Mouse (Mus musculus) neural tube, embryonic 15.5 days (tissue): ENCODE results near the gene Fgfr2. TPM values are rescaled to one million over a fixed set of nuclear protein-coding genes. Genes with fewer than 3 reads are reported as not detected.

Experiments
- ATAC-seq: fragments of 200-750 bp; cut with Nextera tagmentation; 2 replicates; pipeline ENCODE4 v1.8.0; 2017; ENCODE audit warnings: mild to moderate bottlenecking, moderate TSS enrichment, moderate library complexity; ENCODE audit not compliant: low FRiP score
- H3K27ac ChIP-seq: fragments of 300-500 bp; sonication (generic); replicated peaks from 2 replicates; pipeline ENCODE4 v1.5.1; 2015; ENCODE audit warnings: mild to moderate bottlenecking, inconsistent platforms
- H3K27me3 ChIP-seq: fragments of 300-500 bp; sonication (generic); replicated peaks from 2 replicates; pipeline ENCODE4 v1.6.1; 2015; ENCODE audit warnings: inconsistent platforms
- H3K36me3 ChIP-seq: fragments of 300-500 bp; sonication (generic); 2 replicates; pipeline ENCODE4 v1.6.1; 2015; ENCODE audit warnings: inconsistent platforms
- H3K4me1 ChIP-seq: fragments of 300-500 bp; sonication (generic); 2 replicates; pipeline ENCODE4 v1.6.1; 2015; ENCODE audit warnings: inconsistent platforms
- H3K4me2 ChIP-seq: fragments of 300-500 bp; sonication (generic); 2 replicates; pipeline ENCODE4 v1.6.1; 2015; ENCODE audit warnings: inconsistent platforms, mild to moderate bottlenecking, moderate library complexity
- H3K4me3 ChIP-seq: fragments of 300-500 bp; sonication (generic); replicated peaks from 2 replicates; pipeline ENCODE4 v1.5.1; 2015; ENCODE audit warnings: mild to moderate bottlenecking, inconsistent platforms
- H3K9ac ChIP-seq: fragments of 300-500 bp; sonication (generic); replicated peaks from 2 replicates; pipeline ENCODE4 v1.6.1; 2015; ENCODE audit warnings: mild to moderate bottlenecking, inconsistent platforms
- H3K9me3 ChIP-seq: fragments of 300-500 bp; sonication (generic); replicated peaks from 2 replicates; pipeline ENCODE4 v1.6.1; 2016; ENCODE audit warnings: inconsistent platforms
- WGBS: fragments of 180-500 bp; shearing (Covaris S2); methylation state at CpG from one replicate; pipeline ENCODE4 v1.1.7; 2015; ENCODE audit warnings: mixed read lengths; 5-methylcytosine and 5-hydroxymethylcytosine counted together
- polyA plus RNA-seq: library from polyadenylated mRNA; unstranded; fragments of >200 nt; fragmentation: Nextera tagmentation; extraction: Ambion mirVana; gene quantifications from 2 replicates; pipeline ENCODE4 v1.2.1, GENCODE M21; 2015

The Fgfr2 gene
- polyA plus RNA-seq, 1 experiment from 2014 or later: 21.2 TPM

DNA sequence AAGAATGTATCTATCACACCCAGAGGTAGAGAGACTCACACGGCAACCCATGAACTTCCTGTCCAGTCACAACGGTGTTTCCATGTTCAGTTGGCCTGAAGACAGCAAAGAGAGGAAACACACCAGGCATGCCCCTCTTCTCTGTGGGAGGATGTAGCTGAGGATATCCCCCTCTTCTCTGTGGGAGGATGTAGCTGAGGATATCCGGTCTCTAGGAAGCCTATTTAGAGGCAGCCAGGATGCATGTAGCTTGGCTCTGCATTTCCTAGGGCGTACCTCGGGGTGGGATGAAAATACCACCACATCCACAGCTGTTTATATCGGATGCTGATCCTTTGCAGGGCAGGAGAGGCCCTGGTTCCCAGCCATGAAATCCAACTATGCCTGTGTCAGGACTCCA is 877.4 kb downstream of the Fgfr2 start:
- WGBS: 90% methylated on average over 6 of the region's 6 CpGs
- Histone ChIP-seq H3K27me3 (no peaks in the 10 kb centered on the region), H3K4me1 (peaks cover 23% of the 10 kb centered on the region), H3K27ac (no peak overlapping the region), H3K36me3 (peaks cover 7% of the 10 kb centered on the region), H3K4me3 (no peak overlapping the region), H3K9ac (no peak overlapping the region), H3K4me2 (no peak overlapping the region), H3K9me3 (no peaks in the 10 kb centered on the region)
- no peak for ATAC-seq

DNA sequence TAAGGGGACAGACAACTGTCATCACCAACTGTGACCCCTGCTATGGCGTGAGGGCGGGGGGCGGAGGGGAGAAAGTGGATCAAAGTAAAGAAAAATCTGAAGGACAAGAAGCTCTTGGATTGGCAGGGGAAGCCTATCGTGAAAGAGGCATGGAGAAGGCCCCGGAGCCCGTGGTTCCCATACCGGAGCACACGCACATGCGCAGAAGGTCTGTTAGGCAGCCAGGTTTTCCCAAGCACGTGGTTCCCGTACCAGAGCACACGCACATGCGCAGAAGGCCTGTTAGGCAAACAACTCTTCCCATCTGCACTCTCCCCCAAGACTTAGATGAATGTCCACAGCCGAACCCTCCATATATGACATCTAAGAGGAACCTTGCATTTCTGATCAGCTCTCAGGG is 878.5 kb downstream of the Fgfr2 start:
- Histone ChIP-seq H3K27me3 (no peaks in the 10 kb centered on the region), H3K4me2 (no peak overlapping the region), H3K9me3 (no peaks in the 10 kb centered on the region), H3K27ac (no peak overlapping the region), H3K36me3 (peaks cover 7% of the 10 kb centered on the region), H3K4me1 (peaks cover 23% of the 10 kb centered on the region), H3K4me3 (no peak overlapping the region), H3K9ac (no peak overlapping the region)
- 92% methylated on average over 14 of the region's 14 CpGs for WGBS
- ATAC-seq: no peak

DNA sequence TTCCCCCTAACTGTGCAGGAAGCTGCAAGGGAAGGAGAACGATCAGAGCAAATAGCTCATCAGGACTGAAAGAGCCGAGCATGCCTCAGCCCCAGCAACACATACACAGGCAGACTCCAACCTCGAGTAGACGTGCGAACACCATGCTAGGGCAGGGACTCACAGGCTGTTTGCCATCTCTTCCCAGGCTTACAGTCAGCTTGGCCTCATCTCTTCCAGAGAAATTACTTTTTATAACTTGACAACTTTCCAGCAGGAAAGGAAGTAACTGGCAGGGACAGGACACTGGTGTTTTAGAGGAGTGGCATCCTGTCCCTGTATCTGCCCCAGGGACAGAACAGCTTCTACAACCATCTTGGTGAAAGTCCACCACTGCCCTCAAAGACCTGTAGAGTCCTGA is 879.9 kb downstream of the Fgfr2 start:
- Histone ChIP-seq H3K9ac (no peak overlapping the region), H3K4me1 (peaks cover 17% of the 10 kb centered on the region), H3K9me3 (no peaks in the 10 kb centered on the region), H3K4me2 (no peak overlapping the region), H3K27me3 (no peaks in the 10 kb centered on the region), H3K27ac (no peak overlapping the region), H3K36me3 (peaks cover 12% of the 10 kb centered on the region), H3K4me3 (no peak overlapping the region)
- 86% methylated on average over 5 of the region's 5 CpGs for WGBS
- no peak for ATAC-seq

DNA sequence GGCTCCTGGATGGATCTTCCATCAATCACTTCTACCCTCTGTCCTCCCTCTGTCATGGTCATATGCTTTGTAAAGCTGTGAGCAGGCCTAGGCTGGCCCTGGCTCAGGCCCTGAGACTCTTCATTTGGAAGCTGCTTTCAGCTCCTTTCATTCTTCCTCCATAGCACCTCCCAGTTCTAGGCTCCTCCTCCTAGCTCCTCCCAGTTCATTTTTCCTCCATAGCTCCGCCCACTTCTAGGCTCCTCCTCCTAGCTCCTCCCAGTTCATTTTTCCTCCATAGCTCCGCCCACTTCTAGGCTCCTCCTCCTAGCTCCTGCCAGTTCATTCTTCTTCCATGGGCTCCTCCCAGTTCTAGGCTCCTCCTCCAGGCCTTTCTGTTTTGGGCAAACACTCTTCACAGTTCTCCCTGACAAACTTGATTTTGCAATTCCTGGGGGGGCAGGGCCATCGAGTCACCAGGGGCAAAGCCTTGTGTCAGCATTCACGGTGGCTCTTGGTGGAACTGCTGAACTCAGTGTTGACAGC is 880.5 kb downstream of the Fgfr2 start:
- H3K9me3 ChIP-seq: no peaks in the 10 kb centered on the region
- peaks cover 12% of the 10 kb centered on the region for H3K4me1 ChIP-seq
- no peaks in the 10 kb centered on the region for H3K27me3 ChIP-seq
- no peak overlapping the region for H3K4me3 ChIP-seq
- H3K36me3 ChIP-seq: peaks cover 18% of the 10 kb centered on the region
- H3K4me2 ChIP-seq: no peak overlapping the region
- WGBS: 56% methylated on average over 4 of the region's 4 CpGs
- ATAC-seq: no peak
- no peak overlapping the region for H3K9ac ChIP-seq
- no peak overlapping the region for H3K27ac ChIP-seq

DNA sequence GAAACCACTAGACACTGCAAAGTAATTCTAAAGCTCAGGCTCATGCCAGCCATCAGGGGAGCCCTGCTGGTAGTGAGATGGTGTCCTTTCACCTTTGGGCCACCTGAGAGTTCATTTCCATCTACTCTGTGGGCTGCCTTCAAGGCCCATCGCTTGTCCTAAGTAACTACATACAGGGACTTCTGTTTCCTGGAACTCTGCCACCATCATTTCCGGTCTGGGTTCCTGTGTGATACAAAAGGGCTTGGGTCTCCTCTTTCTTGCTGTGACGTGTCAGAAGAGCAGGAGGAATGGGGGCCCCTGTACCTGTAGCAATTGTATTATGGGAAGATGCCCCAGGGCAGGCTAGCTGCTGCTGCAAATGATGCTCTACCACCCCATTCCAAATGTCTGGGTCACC is 884.2 kb downstream of the Fgfr2 start:
- WGBS: 89% methylated on average over 3 of the region's 3 CpGs
- Histone ChIP-seq H3K9ac (no peak overlapping the region), H3K36me3 (peaks cover 20% of the 10 kb centered on the region), H3K4me3 (no peak overlapping the region), H3K27me3 (no peaks in the 10 kb centered on the region), H3K4me2 (no peak overlapping the region), H3K9me3 (no peaks in the 10 kb centered on the region), H3K27ac (no peak overlapping the region), H3K4me1 (no peaks in the 10 kb centered on the region)
- ATAC-seq: no peak

DNA sequence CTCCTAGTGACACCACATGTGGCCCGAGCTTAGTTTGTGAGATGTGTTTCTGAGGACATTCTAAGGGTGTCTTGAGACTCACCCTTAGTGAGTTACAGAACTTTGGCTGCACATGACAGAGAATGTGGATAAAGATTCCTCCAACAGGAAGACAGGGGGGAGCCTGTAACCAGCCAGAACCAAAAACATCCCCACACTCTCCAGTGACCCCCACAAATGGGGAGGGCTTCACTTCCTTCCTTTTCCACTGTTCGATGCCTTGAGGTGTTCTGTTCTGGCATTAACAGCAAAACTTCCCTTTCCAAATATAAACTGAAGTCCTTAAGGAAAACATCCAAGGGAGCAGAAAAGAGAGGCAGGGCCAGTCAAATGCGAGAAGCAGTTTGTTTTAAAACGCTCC is 886.0 kb downstream of the Fgfr2 start:
- H3K36me3 ChIP-seq: peaks cover 20% of the 10 kb centered on the region
- WGBS: 87% methylated on average over 4 of the region's 4 CpGs
- H3K9me3 ChIP-seq: no peaks in the 10 kb centered on the region
- H3K4me1 ChIP-seq: no peaks in the 10 kb centered on the region
- no peaks in the 10 kb centered on the region for H3K27me3 ChIP-seq
- no peak for ATAC-seq
- no peak overlapping the region for H3K4me2 ChIP-seq
- H3K27ac ChIP-seq: no peak overlapping the region
- no peak overlapping the region for H3K4me3 ChIP-seq
- no peak overlapping the region for H3K9ac ChIP-seq

DNA sequence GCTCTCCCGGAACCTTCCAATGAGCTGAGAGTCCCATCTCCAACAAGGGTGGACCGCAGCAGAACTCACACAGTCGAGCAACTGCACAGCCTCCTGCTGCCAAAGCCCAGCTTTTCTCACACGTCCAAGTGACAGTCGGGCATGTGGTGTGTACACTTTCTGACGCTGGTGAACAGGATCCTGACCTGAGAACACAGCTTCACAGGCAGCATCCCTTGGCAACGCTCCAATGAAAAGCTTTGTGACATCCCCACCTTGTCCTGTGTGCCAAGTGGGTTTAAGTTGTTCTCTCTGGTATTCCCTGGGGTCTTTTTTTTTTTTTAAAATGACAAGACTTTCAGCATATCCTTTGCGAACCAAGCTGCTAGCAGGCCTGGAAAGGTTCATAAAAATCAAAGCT is 886.4 kb downstream of the Fgfr2 start:
- no peak for ATAC-seq
- H3K9ac ChIP-seq: no peak overlapping the region
- no peak overlapping the region for H3K4me3 ChIP-seq
- no peak overlapping the region; the same call in 1 of the 2 replicates for H3K27ac ChIP-seq
- H3K36me3 ChIP-seq: peaks cover 20% of the 10 kb centered on the region
- WGBS: 79% methylated on average over 8 of the region's 8 CpGs
- H3K27me3 ChIP-seq: no peaks in the 10 kb centered on the region
- no peaks in the 10 kb centered on the region for H3K4me1 ChIP-seq
- H3K9me3 ChIP-seq: no peaks in the 10 kb centered on the region
- H3K4me2 ChIP-seq: no peak overlapping the region

DNA sequence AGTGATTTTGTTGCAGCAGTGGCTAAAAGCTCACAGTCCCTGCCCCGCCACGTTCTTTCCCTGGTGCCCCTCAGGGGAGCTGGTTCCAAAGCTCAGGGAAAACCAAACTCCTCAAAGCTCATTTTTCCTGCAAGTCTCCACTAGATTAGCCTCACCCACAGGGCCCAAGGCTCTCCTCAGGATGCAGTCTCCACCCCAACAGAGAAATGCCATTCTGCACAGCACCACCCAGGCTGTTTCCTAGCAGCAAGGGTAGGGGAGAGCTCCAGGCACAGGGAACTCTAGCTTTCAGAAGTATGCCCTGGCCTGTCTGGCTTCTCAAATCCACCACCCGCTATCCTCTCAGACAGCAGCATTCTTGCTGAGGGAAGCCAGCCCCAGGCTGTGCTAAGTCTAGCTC is 888.9 kb downstream of the Fgfr2 start:
- H3K4me2 ChIP-seq: no peak overlapping the region
- H3K36me3 ChIP-seq: peaks cover 14% of the 10 kb centered on the region
- no peaks in the 10 kb centered on the region for H3K9me3 ChIP-seq
- WGBS: 68% methylated on average over 3 of the region's 3 CpGs
- no peaks in the 10 kb centered on the region for H3K4me1 ChIP-seq
- H3K4me3 ChIP-seq: no peak overlapping the region
- ATAC-seq: no peak
- no peak overlapping the region for H3K9ac ChIP-seq
- H3K27ac ChIP-seq: no peak overlapping the region
- H3K27me3 ChIP-seq: no peaks in the 10 kb centered on the region

DNA sequence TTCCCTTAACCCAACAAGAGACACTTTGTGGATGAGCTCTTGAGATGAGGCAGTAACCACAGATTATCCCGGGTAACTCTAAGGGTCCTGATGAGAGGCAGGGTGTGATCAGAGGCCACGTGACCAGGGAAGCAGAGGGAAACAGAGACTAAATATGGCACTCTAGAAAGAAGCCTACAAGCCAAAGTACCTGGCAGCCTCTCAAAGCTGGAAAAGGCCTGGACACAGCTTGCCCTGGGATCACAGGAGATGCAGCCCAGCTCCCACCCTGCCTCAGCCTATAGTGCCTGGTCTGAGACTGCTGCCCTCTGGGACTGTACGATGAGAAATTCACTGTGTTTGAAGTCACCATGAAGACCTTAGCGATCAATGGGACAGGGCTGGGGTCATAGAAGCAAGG is 889.4 kb downstream of the Fgfr2 start:
- 82% methylated on average over 4 of the region's 4 CpGs for WGBS
- Histone ChIP-seq H3K36me3 (peaks cover 12% of the 10 kb centered on the region), H3K9ac (no peak overlapping the region), H3K27ac (no peak overlapping the region), H3K4me2 (no peak overlapping the region), H3K27me3 (no peaks in the 10 kb centered on the region), H3K4me3 (no peak overlapping the region), H3K9me3 (no peaks in the 10 kb centered on the region), H3K4me1 (no peaks in the 10 kb centered on the region)
- ATAC-seq: no peak

DNA sequence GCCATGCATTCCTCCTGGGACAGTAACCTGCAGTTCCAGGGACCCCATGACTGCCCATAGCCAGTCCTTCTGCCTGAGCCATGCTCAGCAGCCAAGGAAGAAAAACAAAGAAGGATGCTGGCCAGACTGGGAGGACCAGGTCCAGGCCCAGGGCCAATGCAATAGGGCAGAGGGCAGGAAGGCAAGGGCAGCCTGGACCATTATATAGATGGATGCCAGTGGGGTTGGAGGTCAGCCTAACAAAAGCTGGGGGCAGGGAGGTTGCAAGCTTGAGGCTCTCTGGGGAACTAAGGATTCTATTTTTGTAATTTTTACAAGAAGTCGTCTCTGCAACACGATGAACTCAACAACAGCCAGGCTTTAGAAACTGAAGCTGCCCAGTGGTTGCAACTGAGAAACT is 890.2 kb downstream of the Fgfr2 start:
- no peaks in the 10 kb centered on the region for H3K27me3 ChIP-seq
- peaks cover 8% of the 10 kb centered on the region for H3K36me3 ChIP-seq
- ATAC-seq: no peak
- H3K4me1 ChIP-seq: no peaks in the 10 kb centered on the region
- H3K4me2 ChIP-seq: no peak overlapping the region
- H3K9me3 ChIP-seq: no peaks in the 10 kb centered on the region
- H3K9ac ChIP-seq: no peak overlapping the region
- 23% methylated on average over 2 of the region's 2 CpGs for WGBS
- no peak overlapping the region for H3K4me3 ChIP-seq
- H3K27ac ChIP-seq: no peak overlapping the region

GRCm38 (mm10) chr7:132231476-132231875 is 891.7 kb downstream of the Fgfr2 start:
- Histone ChIP-seq H3K36me3 (no peaks in the 10 kb centered on the region), H3K9ac (no peak overlapping the region), H3K27ac (no peak overlapping the region), H3K9me3 (no peaks in the 10 kb centered on the region), H3K4me3 (no peak overlapping the region), H3K4me2 (no peak overlapping the region), H3K27me3 (no peaks in the 10 kb centered on the region), H3K4me1 (no peaks in the 10 kb centered on the region)
- WGBS: 97% methylated on average over 3 of the region's 3 CpGs
- ATAC-seq: no peak

- Histone ChIP-seq H3K27ac (no peak overlapping the region), H3K9me3 (no peaks in the 10 kb centered on the region), H3K27me3 (0 out of 2 replicates have a peak, but pooled peaks cover 2% of the 10 kb centered on the region), H3K9ac (no peak overlapping the region), H3K36me3 (no peaks in the 10 kb centered on the region), H3K4me3 (no peak overlapping the region), H3K4me2 (no peak overlapping the region), H3K4me1 (no peaks in the 10 kb centered on the region)
- ATAC-seq: no peak
- 81% methylated on average over 3 of the region's 3 CpGs for WGBS
These were observed 892.2 kb downstream of the Fgfr2 start for GRCm38 (mm10) chr7:132230961-132231360.
